Mouse (Mus musculus): ENCODE measurements around the gene F11r.
"Not testable (repeated sequence)": the region's sequence is repeated elsewhere in the genome, so short reads cannot be mapped to it uniquely, and the experiment has no call there.

Gene F11r

GRCm38 (mm10) chr1:171470371-171470871, 33.1 kb downstream of the F11r start:
- DNase-seq (ENCODE audit: extremely low read depth, low read depth, low spot score) = peak; percentile 99

- DNase-seq (ENCODE audit: extremely low read depth, low read depth, low spot score) = no peak
These were observed 33.6 kb downstream of the F11r start for GRCm38 (mm10) chr1:171470896-171471295.

- DNase-seq (ENCODE audit: extremely low read depth, low read depth, low spot score) = no peak
These were observed 34.1 kb downstream of the F11r start for GRCm38 (mm10) chr1:171471452-171471851.

- not testable (repeated sequence) for DNase-seq (ENCODE audit: extremely low read depth, low read depth, low spot score)
These were observed 34.6 kb downstream of the F11r start for GRCm38 (mm10) chr1:171471941-171472340.

GRCm38 (mm10) chr1:171473506-171473905, 36.2 kb downstream of the F11r start:
- DNase-seq (ENCODE audit: extremely low read depth, low read depth, low spot score) = peak; percentile 91

- no peak for DNase-seq (ENCODE audit: extremely low read depth, low read depth, low spot score)
These were observed 36.7 kb downstream of the F11r start for GRCm38 (mm10) chr1:171473920-171474640.

GRCm38 (mm10) chr1:171477123-171477522, 39.8 kb downstream of the F11r start:
- no peak for DNase-seq (ENCODE audit: extremely low read depth, low read depth, low spot score)

- DNase-seq (ENCODE audit: extremely low read depth, low read depth, low spot score) = peak; percentile 75
These were observed 40.6 kb downstream of the F11r start for GRCm38 (mm10) chr1:171477758-171478545.

- DNase-seq (ENCODE audit: extremely low read depth, low read depth, low spot score) = no peak
These were observed 41.6 kb downstream of the F11r start for GRCm38 (mm10) chr1:171478968-171479367.

GRCm38 (mm10) chr1:171494241-171494640, 56.9 kb downstream of the F11r start:
- DNase-seq (ENCODE audit: extremely low read depth, low read depth, low spot score) = no peak

GRCm38 (mm10) chr1:171495371-171495770, 58.0 kb downstream of the F11r start:
- DNase-seq (ENCODE audit: extremely low read depth, low read depth, low spot score) = no peak

GRCm38 (mm10) chr1:171499856-171500255, 62.5 kb downstream of the F11r start:
- DNase-seq (ENCODE audit: extremely low read depth, low read depth, low spot score) = no peak

GRCm38 (mm10) chr1:171501016-171501610, 63.8 kb downstream of the F11r start:
- no peak for DNase-seq (ENCODE audit: extremely low read depth, low read depth, low spot score)

GRCm38 (mm10) chr1:171501636-171502080, 64.3 kb downstream of the F11r start:
- no peak for DNase-seq (ENCODE audit: extremely low read depth, low read depth, low spot score)

GRCm38 (mm10) chr1:171502388-171503249, 65.3 kb downstream of the F11r start:
- no peak for DNase-seq (ENCODE audit: extremely low read depth, low read depth, low spot score)

GRCm38 (mm10) chr1:171503250-171503591, 65.9 kb downstream of the F11r start, which contains the start of gene Alyref2:
Alyref2 (plus strand) TSS chr1:171503478.
- DNase-seq (ENCODE audit: extremely low read depth, low read depth, low spot score) = peak; percentile 56

- no peak for DNase-seq (ENCODE audit: extremely low read depth, low read depth, low spot score)
These were observed 66.4 kb downstream of the F11r start for GRCm38 (mm10) chr1:171503592-171504291.

GRCm38 (mm10) chr1:171504586-171504985, 67.3 kb downstream of the F11r start:
- no peak for DNase-seq (ENCODE audit: extremely low read depth, low read depth, low spot score)

GRCm38 (mm10) chr1:171513234-171513633, 75.9 kb downstream of the F11r start:
- no peak for DNase-seq (ENCODE audit: extremely low read depth, low read depth, low spot score)

GRCm38 (mm10) chr1:171513760-171514159, 76.4 kb downstream of the F11r start:
- no peak for DNase-seq (ENCODE audit: extremely low read depth, low read depth, low spot score)

Data from fat pad, adult 2 months (tissue).